Mouse (Mus musculus) B cell, adult 67 days (primary cell): Measurements from ENCODE around the gene C2cd3. TPM values are rescaled to one million over a fixed set of nuclear protein-coding genes. Genes with fewer than 3 reads are reported as not detected.

Experiments used
- total RNA-seq, 2 experiments: library from RNA; stranded (reverse); gene quantifications; 4 replicates each; pipeline ENCODE4 v1.2.4; 2023

Gene C2cd3
- total RNA-seq, result 10 to 100 TPM; 66.3 to 70.3 TPM

DNA sequence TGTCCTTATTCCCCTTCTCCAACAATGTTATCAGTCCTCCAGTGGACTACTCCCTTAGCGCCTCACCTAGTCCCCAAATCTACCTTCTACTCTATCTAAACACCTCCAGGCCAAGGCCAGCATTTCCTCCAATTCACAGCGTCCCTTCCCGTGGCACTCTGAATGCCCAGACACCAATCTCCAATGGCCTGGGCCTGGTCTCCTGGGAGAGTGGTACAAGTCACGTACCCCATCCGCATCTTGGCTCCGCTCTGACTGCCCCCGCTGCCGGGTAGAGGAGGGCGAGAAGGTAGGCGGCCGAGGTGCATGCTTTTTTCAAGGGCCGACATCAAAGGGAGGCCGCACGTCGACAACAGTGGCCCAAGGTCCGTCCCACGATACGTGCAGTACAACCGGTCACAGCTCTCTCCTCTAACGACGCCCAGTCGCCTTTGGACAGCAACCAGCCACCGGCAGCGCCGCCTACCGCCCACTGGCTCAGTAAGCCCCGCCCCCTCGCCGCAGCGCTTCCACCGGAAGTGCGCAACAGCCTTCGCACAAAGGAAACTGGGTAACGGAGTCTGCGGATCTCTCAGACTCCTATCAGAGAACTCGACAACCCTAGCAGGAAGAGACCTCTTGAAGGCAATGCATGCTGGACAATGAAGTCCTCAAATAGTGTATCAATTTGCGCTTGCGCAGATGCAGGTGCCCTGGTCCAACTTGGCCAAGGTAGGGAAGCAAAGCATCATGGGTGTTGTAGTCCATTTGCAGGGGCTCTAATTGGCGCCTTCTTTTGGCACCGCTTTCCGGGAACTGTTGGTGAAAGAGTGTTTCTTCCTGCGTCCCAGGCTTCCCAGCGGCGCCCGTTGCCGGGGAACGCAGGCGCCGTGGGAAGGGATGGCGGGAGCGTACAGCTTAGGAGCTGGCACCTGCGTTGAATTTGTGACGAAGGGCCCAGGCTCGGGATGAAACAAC is at the start of gene C2cd3, which contains the start of gene Ppme1:
Gene C2cd3, plus strand, starts transcription at position 739 of the 957 bp plus-strand sequence.
Gene Ppme1, minus strand, starts transcription at position 813 of the 957 bp plus-strand sequence.

DNA sequence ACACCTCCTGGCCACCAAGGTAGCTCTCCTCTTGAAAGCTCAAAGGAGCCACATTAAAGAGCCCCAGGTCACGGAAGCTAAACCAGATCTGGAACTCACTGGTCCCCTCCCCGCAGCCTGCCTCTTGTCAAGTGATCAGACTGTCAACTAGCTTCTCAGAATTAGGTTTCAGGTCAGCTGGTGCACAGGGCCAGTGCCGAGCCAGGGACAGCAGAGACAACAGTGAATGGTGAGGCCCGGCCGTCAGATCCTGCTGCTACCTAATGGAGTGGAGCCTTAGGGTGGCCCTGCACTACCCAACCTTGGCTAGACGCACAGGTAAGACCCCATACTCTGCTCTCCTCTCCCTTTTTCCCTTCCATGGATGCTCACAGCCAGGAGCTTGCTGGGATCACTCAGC is 100.7 kb downstream of the C2cd3 start, which contains the start of gene Ucp3:
Gene Ucp3, plus strand, starts transcription at position 214 of the 400 bp plus-strand sequence.

DNA sequence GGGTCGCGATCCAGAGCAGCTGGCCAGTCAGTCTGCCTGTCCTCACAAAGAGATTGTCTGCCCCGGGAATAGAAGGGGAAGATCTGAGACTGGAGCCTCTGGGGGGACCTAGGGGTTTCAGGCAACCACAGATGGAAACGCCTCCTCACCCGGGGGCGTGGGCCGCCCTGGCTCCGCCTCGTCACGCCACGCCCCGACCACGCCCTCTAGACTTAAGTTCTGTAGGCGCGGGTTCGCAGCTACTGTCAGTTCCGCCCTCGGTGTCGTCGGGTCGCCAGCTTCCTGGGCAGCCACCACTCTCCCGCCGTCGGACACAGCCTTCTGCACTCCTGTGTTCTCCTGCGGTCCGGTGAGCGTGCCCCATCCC is 121.1 kb downstream of the C2cd3 start, which contains the start of gene Ucp2:
Gene Ucp2, plus strand, starts transcription at position 221 of the 367 bp plus-strand sequence.

DNA sequence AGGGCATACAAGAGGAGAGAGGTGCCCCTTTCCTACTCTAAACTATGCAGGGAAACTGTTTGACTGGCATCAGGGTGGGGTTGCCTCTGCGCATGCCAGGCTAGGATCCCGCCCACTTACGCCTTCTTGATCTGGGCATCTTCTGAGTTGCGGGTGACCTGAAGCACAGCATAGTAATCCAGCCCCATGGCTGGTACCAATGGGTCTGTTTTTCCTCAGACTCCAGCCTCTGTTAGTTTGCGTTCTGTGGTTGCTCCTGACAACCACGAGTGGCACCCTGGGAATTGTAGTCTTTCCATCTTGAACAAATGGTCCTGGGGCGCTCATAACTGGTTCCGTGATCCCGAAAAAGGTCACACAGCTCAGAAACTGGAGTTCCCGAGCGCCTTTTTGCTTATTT is 142.5 kb downstream of the C2cd3 start, which contains the start of gene Dnajb13:
Gene Dnajb13, minus strand, starts transcription at position 388 of the 400 bp plus-strand sequence.

Other genes starting within 250 kb of the C2cd3 start
- 1 to 10 TPM; 1.0 to 1.9 TPM for gene Lipt2, start 213.0 kb upstream of the C2cd3 start, total RNA-seq
- not detected for gene Kcne3, start 195.7 kb upstream of the C2cd3 start, total RNA-seq
- gene Pgm2l1, start 144.8 kb upstream of the C2cd3 start, total RNA-seq, result 10 to 100 TPM; 20.7 to 23.3 TPM
- under 1 TPM in 1 of 2 experiments, not detected in 1; 0.26 TPM for gene P4ha3, start 86.7 kb upstream of the C2cd3 start, total RNA-seq
- 10 to 100 TPM; 30.5 to 38.2 TPM for gene Ppme1, start 74 bp downstream of the C2cd3 start, total RNA-seq
- 1 to 10 TPM in 1 of 2 experiments, under 1 TPM in 1; 0.62 to 1.3 TPM for gene Ucp3, start 100.8 kb downstream of the C2cd3 start, total RNA-seq
- gene Ucp2, start 121.1 kb downstream of the C2cd3 start, total RNA-seq, result 100 to 1,000 TPM; 851 to 894 TPM
- not detected for gene Dnajb13, start 142.7 kb downstream of the C2cd3 start, total RNA-seq
- gene Coa4, start 164.8 kb downstream of the C2cd3 start, total RNA-seq, result 1 to 10 TPM; 8.3 to 10.0 TPM
- 10 to 100 TPM; 46.1 to 57.2 TPM for gene Rab6a, start 235.2 kb downstream of the C2cd3 start, total RNA-seq
- 10 to 100 TPM; 20.9 to 28.4 TPM for gene Mrpl48, start 236.1 kb downstream of the C2cd3 start, total RNA-seq